Mouse (Mus musculus) heart, postnatal 4 days (tissue): ENCODE data around the gene Trub2. TPM values are rescaled to one million over a fixed set of nuclear protein-coding genes. Genes with fewer than 3 reads are reported as not detected.
A peak's percentile ranks its signal among the peaks of the same experiment; 100 is the strongest.

Source experiments
- DNase-seq: peaks from one replicate; pipeline ENCODE4 v3.0.0; 2021
- total RNA-seq, 2 experiments: library from RNA; stranded (reverse); gene quantifications; 2 replicates each; pipeline ENCODE4 v1.2.3; 2021

Trub2 gene
- total RNA-seq, 2 experiments from 2014 or later = 37.5 to 38.6 TPM

DNA sequence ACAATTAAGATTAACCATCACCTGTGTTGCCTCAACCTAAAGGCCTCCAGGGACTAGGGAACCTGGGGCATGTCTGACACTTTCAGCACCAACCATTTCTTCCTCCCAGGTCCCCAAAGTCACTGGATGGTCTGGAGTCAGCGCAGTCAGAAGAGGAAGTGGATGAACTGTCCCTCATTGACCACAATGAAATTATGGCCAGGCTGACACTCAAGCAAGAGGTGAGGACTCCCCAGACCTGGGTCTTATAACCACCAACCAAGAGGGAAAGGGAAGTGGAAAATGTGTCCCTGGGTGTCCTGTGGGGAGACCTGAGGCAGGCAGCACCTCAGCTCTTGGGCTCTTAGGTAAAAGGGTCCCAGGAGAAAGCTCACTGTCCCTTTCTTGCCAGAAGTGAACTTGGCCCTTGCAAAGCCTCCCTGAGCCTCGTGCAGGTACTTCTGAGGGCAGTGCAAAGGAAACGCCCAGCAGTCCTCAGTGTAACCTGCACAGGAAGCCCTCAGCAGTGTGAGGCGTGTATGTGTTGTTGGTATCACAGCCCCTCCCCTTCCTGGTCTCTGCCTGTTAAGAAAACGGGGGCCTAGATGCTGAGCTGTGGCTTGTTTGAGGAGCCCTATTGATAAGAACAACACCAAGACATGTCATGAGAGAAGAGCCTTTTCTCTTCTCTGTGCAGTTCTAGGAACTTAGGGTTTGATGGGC lies 63.5 kb downstream of the Trub2 start:
- no peak for DNase-seq

- DNase-seq = no peak
These were observed 65.2 kb downstream of the Trub2 start for GRCm38 (mm10) chr2:29723132-29723531.

DNA sequence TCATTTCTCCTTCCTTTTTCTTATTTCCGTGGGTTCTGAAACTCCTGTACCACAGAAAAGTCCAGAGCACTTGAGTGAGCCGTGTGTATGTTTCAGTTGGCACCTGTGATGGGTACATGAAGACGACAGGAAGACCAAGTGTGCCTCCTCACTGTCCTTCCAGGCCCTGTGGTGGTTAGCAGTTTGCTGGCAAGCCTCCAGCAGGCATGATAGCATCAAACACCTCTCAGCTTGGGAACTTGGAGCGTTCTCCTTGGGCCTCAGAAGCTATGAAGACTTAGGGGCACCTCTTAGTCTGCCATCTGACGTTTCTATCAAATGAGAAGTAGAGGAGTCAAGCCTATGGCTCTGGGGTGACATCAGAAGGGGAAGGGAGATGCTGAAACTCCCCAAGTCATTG lies 69.7 kb downstream of the Trub2 start:
- no peak for DNase-seq

- peak; percentile 76 for DNase-seq
These were observed 71.6 kb downstream of the Trub2 start for GRCm38 (mm10) chr2:29716691-29717090.

DNA sequence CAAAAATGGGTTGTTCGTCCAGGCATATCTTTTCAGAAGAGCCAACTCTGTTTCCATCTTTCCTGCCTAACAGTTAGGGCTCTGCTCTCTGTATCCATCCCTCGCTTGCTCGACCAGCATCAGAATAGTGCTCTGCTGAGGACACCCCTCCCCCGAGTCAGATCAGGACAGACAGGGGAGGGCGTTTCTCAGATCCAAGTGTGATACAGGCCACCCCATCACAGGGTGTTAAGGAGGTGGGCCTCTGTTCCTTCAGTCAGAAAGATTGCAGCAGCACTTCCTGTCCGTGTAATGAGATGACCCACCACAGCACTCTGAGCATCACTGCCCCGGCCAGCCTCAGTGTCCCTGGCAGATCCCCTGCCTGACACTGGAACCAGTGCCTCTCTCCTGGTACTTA lies 72.2 kb downstream of the Trub2 start:
- DNase-seq = no peak

GRCm38 (mm10) chr2:29714127-29714526 lies 74.2 kb downstream of the Trub2 start:
- DNase-seq = no peak

GRCm38 (mm10) chr2:29713501-29713900 lies 74.8 kb downstream of the Trub2 start:
- DNase-seq = no peak

GRCm38 (mm10) chr2:29711877-29712276 lies 76.4 kb downstream of the Trub2 start:
- no peak for DNase-seq

Other genes with a start within 250 kb of the Trub2 start
- gene Rapgef1, start 168.8 kb downstream of the Trub2 start, total RNA-seq = 10 to 100 TPM; 96.3 to 98.4 TPM
- gene Gm13420, start 36.8 kb downstream of the Trub2 start, total RNA-seq = not detected
- gene Gm13547, start 29.2 kb downstream of the Trub2 start, total RNA-seq = not detected
- 10 to 100 TPM; 14.6 to 14.7 TPM for gene Coq4, start 1.0 kb downstream of the Trub2 start, total RNA-seq
- 10 to 100 TPM; 22.3 to 23.4 TPM for gene Slc27a4, start 14.1 kb upstream of the Trub2 start, total RNA-seq
- 10 to 100 TPM; 37.9 to 40.9 TPM for gene Urm1, start 31.6 kb upstream of the Trub2 start, total RNA-seq
- gene Cercam, start 80.7 kb upstream of the Trub2 start, total RNA-seq = 10 to 100 TPM; 13.4 to 13.9 TPM
- gene Odf2, start 100.7 kb upstream of the Trub2 start, total RNA-seq = 10 to 100 TPM; 44.8 to 52.4 TPM
- 10 to 100 TPM; 25.9 to 26.8 TPM for gene Gle1, start 146.9 kb upstream of the Trub2 start, total RNA-seq
- 100 to 1,000 TPM; 370 to 371 TPM for gene Sptan1, start 177.1 kb upstream of the Trub2 start, total RNA-seq